In the genomic region with DNA sequence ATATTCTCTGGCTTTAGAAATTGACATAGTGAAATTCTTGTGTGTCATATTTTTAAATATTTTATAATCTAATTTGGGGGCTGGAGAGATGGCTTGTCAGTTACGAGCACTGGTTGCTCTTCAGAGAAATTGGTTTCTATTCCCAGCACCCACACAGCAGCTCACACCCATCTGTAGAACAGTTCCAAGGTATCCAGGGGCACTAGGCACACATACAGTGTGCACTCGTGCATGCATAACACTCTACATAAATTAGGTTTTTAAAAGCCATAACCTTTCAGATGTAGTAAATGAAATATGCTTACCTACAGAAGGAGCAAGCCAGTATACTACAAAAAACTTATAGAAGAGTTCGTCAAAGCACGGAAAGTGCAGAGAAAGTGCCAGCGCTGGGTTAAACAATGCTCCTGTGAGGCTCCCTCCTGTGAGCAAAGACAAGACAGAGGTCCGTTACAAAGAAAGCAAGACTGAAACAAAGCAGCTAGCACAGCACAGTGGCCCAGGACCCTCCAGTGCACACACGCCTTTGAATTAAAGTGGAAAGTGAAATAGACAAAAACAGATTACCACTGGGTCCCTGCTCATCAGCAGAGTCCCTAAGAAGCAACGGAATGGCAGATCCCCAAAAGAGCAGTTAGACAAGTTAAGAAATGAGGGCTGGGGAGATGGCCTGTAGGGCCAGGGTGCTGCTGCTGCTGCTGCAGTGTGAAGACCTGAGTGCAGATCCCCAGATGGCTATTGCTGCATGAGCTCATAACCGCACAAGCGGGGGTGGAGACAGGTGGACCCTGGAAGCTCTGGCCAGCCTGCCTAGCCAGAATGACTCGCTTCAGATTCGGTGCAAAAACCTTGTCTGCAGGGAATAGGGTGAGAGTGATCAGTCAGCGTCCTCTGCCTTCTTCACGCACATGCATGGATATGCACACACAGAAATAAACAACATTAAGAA, we compare ENCODE assay signal across 17 mouse cellular contexts. TPM values are rescaled to one million over a fixed set of nuclear protein-coding genes. Genes with fewer than 3 reads are reported as not detected.
A peak's percentile ranks its signal among the peaks of the same experiment; 100 is the strongest.
DNase-seq lines count a peak whose midpoint lies in the region; ATAC-seq and TF ChIP-seq lines count a peak whose summit lies in the region.
"Had no signal": no experiment of that assay in that cellular context is flagged by ENCODE, and none has a peak within 500 bp of the region (broad histone marks: within the 10 kb centered on the region; RNA-seq: fewer than 3 reads in every experiment).

No protein-coding gene starts in this region.

- H3K27me3 ChIP-seq in forebrain, embryonic 15.5 days: no peaks in the 10 kb centered on the region
- H3K27me3 ChIP-seq in forebrain, postnatal 0 days (ENCODE audit: insufficient read depth, low read length): no peaks in the 10 kb centered on the region
- H3K27me3 ChIP-seq in midbrain, embryonic 11.5 days (ENCODE audit: control insufficient read depth, insufficient read depth, low read length): no peaks in the 10 kb centered on the region
- H3K27me3 ChIP-seq in midbrain, embryonic 15.5 days (replicated peaks): no peaks in the 10 kb centered on the region
- no peaks in the 10 kb centered on the region for H3K27me3 ChIP-seq in neural tube, embryonic 14.5 days (ENCODE audit: control insufficient read depth, insufficient read depth, low read length)
- H3K27me3 ChIP-seq: embryonic facial prominence, embryonic 12.5 days had no signal

- H3K4me3 ChIP-seq in forebrain, embryonic 15.5 days: no peak overlapping the region
- no peak overlapping the region for H3K4me3 ChIP-seq in forebrain, postnatal 0 days (ENCODE audit: low read depth, low read length)
- no peak overlapping the region for H3K4me3 ChIP-seq in midbrain, embryonic 11.5 days (ENCODE audit: low read depth, low read length)
- no peak overlapping the region for H3K4me3 ChIP-seq in midbrain, embryonic 15.5 days
- H3K4me3 ChIP-seq in neural tube, embryonic 14.5 days (ENCODE audit: low read depth, low read length): no peak overlapping the region
- H3K4me3 ChIP-seq: embryonic facial prominence, embryonic 12.5 days had no signal

- no peak for DNase-seq in forebrain, postnatal 0 days
- peak; percentile 79 for DNase-seq in midbrain, embryonic 11.5 days (ENCODE audit: low spot score, missing footprints)
- DNase-seq in R1 (ENCODE audit: low read depth, low spot score): peak; percentile 44
- no peak for DNase-seq in right cerebral cortex, adult 18-20 months
- DNase-seq: adrenal gland, postnatal 10 days; cerebellum, adult 11 months; cerebellum, postnatal 14 days; heart, postnatal 14 days; left cerebral cortex, postnatal 4 days; lung, adult 18-20 months; lung, postnatal 36 days; midbrain, embryonic 14.5 days had no signal

- TF ChIP-seq CTCF in forebrain, postnatal 0 days (IDR thresholded peaks at IDR 0.05; ENCODE audit: low read depth): no peak

- H3K4me2 ChIP-seq in forebrain, embryonic 15.5 days (replicated peaks): no peak overlapping the region
- H3K4me2 ChIP-seq in forebrain, postnatal 0 days (ENCODE audit: low read depth): no peak overlapping the region
- no peak overlapping the region for H3K4me2 ChIP-seq in midbrain, embryonic 11.5 days
- H3K4me2 ChIP-seq in midbrain, embryonic 15.5 days: no peak overlapping the region
- no peak overlapping the region for H3K4me2 ChIP-seq in neural tube, embryonic 14.5 days (ENCODE audit: low read depth, low read length)
- H3K4me2 ChIP-seq: embryonic facial prominence, embryonic 12.5 days; heart, embryonic 11.5 days had no signal

- 0 out of 2 replicates have a peak, but pooled peaks have one; percentile 54 for ATAC-seq in forebrain, embryonic 15.5 days (replicated peaks)
- no peak for ATAC-seq in forebrain, postnatal 0 days
- ATAC-seq in midbrain, embryonic 11.5 days (ENCODE audit: low FRiP score): no peak
- ATAC-seq in midbrain, embryonic 15.5 days (replicated peaks): no peak
- 0 out of 2 replicates have a peak, but pooled peaks have one; percentile 41 for ATAC-seq in neural tube, embryonic 14.5 days (ENCODE audit: low read depth)

- 0 out of 2 replicates have a peak, but pooled peaks cover 8% of the 10 kb centered on the region for H3K36me3 ChIP-seq in forebrain, embryonic 15.5 days
- H3K36me3 ChIP-seq in forebrain, postnatal 0 days (ENCODE audit: insufficient read depth): 0 out of 2 replicates have a peak, but pooled peaks cover 4% of the 10 kb centered on the region
- H3K36me3 ChIP-seq in midbrain, embryonic 11.5 days (ENCODE audit: control insufficient read depth, insufficient read depth, low read length): no peaks in the 10 kb centered on the region
- H3K36me3 ChIP-seq in midbrain, embryonic 15.5 days (replicated peaks): no peaks in the 10 kb centered on the region
- peaks cover 5% of the 10 kb centered on the region for H3K36me3 ChIP-seq in neural tube, embryonic 14.5 days (ENCODE audit: control insufficient read depth, insufficient read depth, low read length)

- H3K9ac ChIP-seq in forebrain, embryonic 15.5 days (replicated peaks): no peak overlapping the region
- no peak overlapping the region for H3K9ac ChIP-seq in forebrain, postnatal 0 days
- H3K9ac ChIP-seq in midbrain, embryonic 11.5 days (ENCODE audit: low read length): peak overlapping the region; percentile 13; the same call in 1 of the 2 replicates
- no peak overlapping the region for H3K9ac ChIP-seq in midbrain, embryonic 15.5 days
- H3K9ac ChIP-seq in neural tube, embryonic 14.5 days (replicated peaks; ENCODE audit: low read depth, low read length): no peak overlapping the region
- H3K9ac ChIP-seq: embryonic facial prominence, embryonic 12.5 days had no signal

- H3K9me3 ChIP-seq in forebrain, embryonic 15.5 days: no peaks in the 10 kb centered on the region
- H3K9me3 ChIP-seq in forebrain, postnatal 0 days (ENCODE audit: low read length): no peaks in the 10 kb centered on the region
- no peaks in the 10 kb centered on the region for H3K9me3 ChIP-seq in midbrain, embryonic 11.5 days (ENCODE audit: control insufficient read depth, low read length)
- no peaks in the 10 kb centered on the region for H3K9me3 ChIP-seq in midbrain, embryonic 15.5 days
- H3K9me3 ChIP-seq in neural tube, embryonic 14.5 days (ENCODE audit: control insufficient read depth, low read length): no peaks in the 10 kb centered on the region
- H3K9me3 ChIP-seq: embryonic facial prominence, embryonic 12.5 days had no signal

- peaks cover 8% of the 10 kb centered on the region for H3K4me1 ChIP-seq in forebrain, embryonic 15.5 days
- no peaks in the 10 kb centered on the region for H3K4me1 ChIP-seq in forebrain, postnatal 0 days (ENCODE audit: insufficient read depth)
- peaks cover 20% of the 10 kb centered on the region for H3K4me1 ChIP-seq in midbrain, embryonic 11.5 days (ENCODE audit: control insufficient read depth, insufficient read depth, low read length)
- peaks cover 5% of the 10 kb centered on the region for H3K4me1 ChIP-seq in midbrain, embryonic 15.5 days
- no peaks in the 10 kb centered on the region for H3K4me1 ChIP-seq in neural tube, embryonic 14.5 days (ENCODE audit: control insufficient read depth, insufficient read depth, low read length)
- H3K4me1 ChIP-seq: embryonic facial prominence, embryonic 12.5 days had no signal

- 23% methylated on average over 14 of the region's 14 CpGs for WGBS in forebrain, embryonic 15.5 days
- WGBS in forebrain, postnatal 0 days: 31% methylated on average over 14 of the region's 14 CpGs
- WGBS in midbrain, embryonic 11.5 days: 32% methylated on average over 14 of the region's 14 CpGs
- 28% methylated on average over 14 of the region's 14 CpGs for WGBS in midbrain, embryonic 15.5 days
- WGBS in neural tube, embryonic 14.5 days: 25% methylated on average over 14 of the region's 14 CpGs

- H3K27ac ChIP-seq in forebrain, embryonic 15.5 days (replicated peaks): no peak overlapping the region
- H3K27ac ChIP-seq in forebrain, postnatal 0 days (ENCODE audit: low read depth, low read length): no peak overlapping the region
- H3K27ac ChIP-seq in midbrain, embryonic 11.5 days (ENCODE audit: low read depth, low read length): no peak overlapping the region
- H3K27ac ChIP-seq in midbrain, embryonic 15.5 days: no peak overlapping the region
- no peak overlapping the region for H3K27ac ChIP-seq in neural tube, embryonic 14.5 days (ENCODE audit: low read depth, low read length)
- H3K27ac ChIP-seq: embryonic facial prominence, embryonic 12.5 days had no signal

RNA-seq across cellular contexts. Expression of a gene that starts 9.1 kb away (rescaled TPM):
- polyA plus RNA-seq in forebrain, embryonic 15.5 days (2015; fragmentation: Nextera tagmentation; extraction: Ambion mirVana): 7.6 and 9.7 TPM in 2 replicates
- total RNA-seq in forebrain, postnatal 0 days (2014; rRNA removed): 8.3 and 8.4 TPM in 2 replicates
- 16.6 and 22.4 TPM in 2 replicates for polyA plus RNA-seq in forebrain, postnatal 0 days (2015; fragmentation: Nextera tagmentation; extraction: Ambion mirVana)
- 4.1 and 5.7 TPM in 2 replicates for polyA plus RNA-seq in midbrain, embryonic 11.5 days (2014; fragmentation: Nextera tagmentation; extraction: Ambion mirVana)
- 15.9 and 18.0 TPM in 2 replicates for polyA plus RNA-seq in midbrain, embryonic 15.5 days (2015; fragmentation: Nextera tagmentation; extraction: Ambion mirVana)
- polyA plus RNA-seq in neural tube, embryonic 14.5 days (2014; fragmentation: Nextera tagmentation; extraction: Ambion mirVana): 20.7 and 20.8 TPM in 2 replicates

RNA-seq across cellular contexts. Expression of a gene that starts 32.5 kb away (rescaled TPM):
- polyA plus RNA-seq in forebrain, embryonic 15.5 days (2015; fragmentation: Nextera tagmentation; extraction: Ambion mirVana): 203 and 204 TPM in 2 replicates
- total RNA-seq in forebrain, postnatal 0 days (2014; rRNA removed): 107 and 110 TPM in 2 replicates
- polyA plus RNA-seq in forebrain, postnatal 0 days (2015; fragmentation: Nextera tagmentation; extraction: Ambion mirVana): 178 and 200 TPM in 2 replicates
- polyA plus RNA-seq in midbrain, embryonic 11.5 days (2014; fragmentation: Nextera tagmentation; extraction: Ambion mirVana): 250 and 260 TPM in 2 replicates
- 174 and 179 TPM in 2 replicates for polyA plus RNA-seq in midbrain, embryonic 15.5 days (2015; fragmentation: Nextera tagmentation; extraction: Ambion mirVana)
- polyA plus RNA-seq in neural tube, embryonic 14.5 days (2014; fragmentation: Nextera tagmentation; extraction: Ambion mirVana): 187 and 197 TPM in 2 replicates

RNA-seq across cellular contexts. Expression of a gene that starts 59.4 kb away (rescaled TPM):
- 132 and 143 TPM in 2 replicates for polyA plus RNA-seq in forebrain, embryonic 15.5 days (2015; fragmentation: Nextera tagmentation; extraction: Ambion mirVana)
- total RNA-seq in forebrain, postnatal 0 days (2014; rRNA removed): 169 and 186 TPM in 2 replicates
- polyA plus RNA-seq in forebrain, postnatal 0 days (2015; fragmentation: Nextera tagmentation; extraction: Ambion mirVana): 132 and 135 TPM in 2 replicates
- 120 and 125 TPM in 2 replicates for polyA plus RNA-seq in midbrain, embryonic 11.5 days (2014; fragmentation: Nextera tagmentation; extraction: Ambion mirVana)
- polyA plus RNA-seq in midbrain, embryonic 15.5 days (2015; fragmentation: Nextera tagmentation; extraction: Ambion mirVana): 147 and 156 TPM in 2 replicates
- 148 and 155 TPM in 2 replicates for polyA plus RNA-seq in neural tube, embryonic 14.5 days (2014; fragmentation: Nextera tagmentation; extraction: Ambion mirVana)

Comparison
In these comparisons a context has a peak if more than half of its experiments do, and no peak if none do; other contexts are left out.
1. ATAC-seq: peak in forebrain, embryonic 15.5 days (single experiment) and neural tube, embryonic 14.5 days (single experiment); none in forebrain, postnatal 0 days (single experiment), midbrain, embryonic 11.5 days (single experiment) and midbrain, embryonic 15.5 days (single experiment).
2. DNase-seq: peak in midbrain, embryonic 11.5 days (single experiment) and R1 (single experiment); none in forebrain, postnatal 0 days (single experiment) and right cerebral cortex, adult 18-20 months (single experiment).